Mouse (Mus musculus) heart, adult 9 months (tissue): ENCODE data around the gene Sertad2.

Experiments used
- DNase-seq, 2 experiments: peaks; one replicate each; pipeline ENCODE4 v3.0.0; 2022; ENCODE audit warnings: low spot score in 2 of 2

Sertad2 gene

DNA sequence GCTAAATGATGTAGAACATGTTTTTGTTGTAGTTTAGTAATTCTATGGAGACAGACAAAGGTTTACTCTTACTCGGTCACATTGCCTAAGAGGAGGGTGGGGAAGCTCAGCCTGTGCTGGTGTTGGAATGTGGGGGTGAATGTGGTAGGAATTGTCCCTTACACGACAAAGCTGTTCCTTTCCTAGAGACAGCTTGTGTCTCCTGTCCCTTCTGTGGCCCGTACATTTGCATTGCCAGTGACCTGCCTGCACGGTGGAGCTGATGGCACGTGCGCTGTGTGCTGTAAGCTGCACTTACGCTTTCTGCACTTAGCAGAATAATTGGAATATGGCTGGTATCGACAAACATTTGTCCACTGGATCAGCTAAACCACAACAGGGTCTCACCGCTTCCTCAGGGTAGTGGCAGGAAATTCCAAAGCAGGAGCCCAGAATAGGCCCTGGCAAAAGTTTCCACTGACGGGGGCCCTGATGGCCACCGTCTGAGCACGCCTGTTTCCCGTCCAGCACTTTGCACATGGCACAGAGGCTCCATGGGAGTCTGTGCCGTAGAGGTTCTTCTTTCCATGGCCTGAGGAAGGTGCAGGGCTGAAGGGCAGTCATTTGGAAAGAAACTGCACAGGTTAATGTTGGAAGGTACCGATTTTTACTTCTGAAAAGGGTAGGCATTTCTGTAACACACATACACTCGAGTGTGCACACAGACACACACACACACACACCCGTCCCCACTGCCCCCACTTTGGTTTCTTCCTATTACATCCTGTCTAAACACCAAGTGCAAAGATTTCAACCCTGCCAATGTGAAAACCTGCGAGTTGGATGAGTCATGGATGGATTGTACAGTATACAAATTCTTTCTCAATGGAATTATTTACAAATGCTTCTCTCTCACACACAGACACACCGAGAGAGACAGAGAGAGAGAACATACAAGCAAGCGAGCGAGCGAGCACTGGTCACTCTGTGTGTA is 51.5 kb downstream of the Sertad2 start:
- peak; percentile 18 to 61 for DNase-seq

DNA sequence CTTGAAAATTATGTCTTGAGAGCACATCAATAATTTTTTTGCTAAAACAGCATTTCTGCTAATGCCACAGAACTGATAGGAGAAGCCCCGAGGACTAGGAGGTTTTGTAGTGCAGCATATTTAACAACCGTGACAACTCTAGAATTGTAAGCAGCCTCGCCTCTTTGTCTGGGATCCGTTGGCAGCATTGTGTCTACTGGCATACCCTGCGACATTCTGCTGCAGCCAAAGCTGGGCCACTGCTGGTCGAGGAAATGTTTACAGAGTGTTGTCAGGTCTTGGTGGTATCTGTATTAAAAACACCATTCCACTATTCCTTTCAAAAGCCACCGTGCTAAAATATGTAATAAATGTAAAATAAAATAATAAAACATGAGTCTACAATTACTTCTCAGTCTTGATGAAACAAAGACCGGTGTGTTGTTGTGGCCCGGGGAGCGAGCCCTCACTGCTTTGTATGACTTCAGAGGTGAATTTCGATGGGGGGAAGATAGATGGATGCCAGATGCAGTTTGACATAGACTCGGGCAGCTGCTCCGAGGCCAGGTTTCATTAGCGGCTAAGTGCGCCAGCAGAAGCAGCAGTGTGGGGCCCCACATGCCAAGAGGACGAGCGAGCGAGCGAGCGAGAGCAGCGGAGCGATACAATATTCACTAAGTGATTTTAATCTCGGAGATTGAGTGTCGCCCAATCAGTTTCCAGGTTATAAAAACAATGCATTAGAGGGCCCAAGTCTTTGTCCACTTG is 60.2 kb downstream of the Sertad2 start:
- DNase-seq, result peak; percentile 6 to 13

- DNase-seq, result no peak
These were observed 61.1 kb downstream of the Sertad2 start for GRCm38 (mm10) chr11:20604119-20604518.

DNA sequence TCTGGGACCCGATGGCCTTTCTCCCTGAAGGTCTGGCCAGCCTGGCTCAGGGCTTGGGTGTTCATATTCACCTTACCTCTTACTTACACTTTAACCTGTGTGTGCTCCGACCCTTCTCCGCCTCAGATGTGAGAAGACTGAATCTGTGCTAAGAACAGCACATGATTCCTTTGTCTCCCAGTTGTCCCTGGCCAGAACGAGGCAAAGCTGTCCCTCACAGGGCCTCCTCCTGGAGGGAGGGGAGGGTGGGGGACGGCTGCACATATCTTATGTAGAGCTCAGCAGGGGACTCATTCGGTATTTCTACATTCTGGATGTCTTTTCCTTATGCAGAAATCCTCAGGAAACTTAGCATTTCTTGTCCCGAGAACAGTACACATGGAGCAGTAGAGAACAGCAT is 62.6 kb downstream of the Sertad2 start:
- no peak for DNase-seq

GRCm38 (mm10) chr11:20608442-20608841 is 65.4 kb downstream of the Sertad2 start:
- no peak for DNase-seq

- DNase-seq, result no peak
These were observed 70.2 kb downstream of the Sertad2 start for GRCm38 (mm10) chr11:20613223-20613622.

GRCm38 (mm10) chr11:20616103-20616502 is 73.0 kb downstream of the Sertad2 start:
- peak; percentile 22 to 35 for DNase-seq

DNA sequence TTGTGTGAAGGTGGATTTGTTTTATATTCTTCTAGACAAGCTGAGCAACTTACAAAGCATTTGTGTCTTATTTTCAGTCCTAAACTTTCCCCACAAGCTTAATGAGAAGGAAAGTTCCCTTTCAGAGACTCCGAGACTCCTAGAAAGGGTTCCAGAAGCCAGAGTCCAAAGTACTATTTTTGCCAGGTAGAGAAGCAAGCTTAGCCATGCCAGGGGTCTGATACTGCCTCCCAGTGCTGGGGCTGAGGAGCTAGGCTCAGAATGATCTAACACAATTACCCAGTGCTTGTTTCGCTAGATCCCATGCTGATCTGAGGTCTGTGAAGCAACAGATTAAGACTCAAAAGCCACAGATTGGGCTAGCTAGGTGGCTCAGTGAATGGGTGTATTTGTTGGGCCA is 84.1 kb downstream of the Sertad2 start:
- DNase-seq, result no peak

- no peak for DNase-seq
These were observed 85.2 kb downstream of the Sertad2 start for GRCm38 (mm10) chr11:20628216-20628615.

- no peak for DNase-seq
These were observed 86.6 kb downstream of the Sertad2 start for GRCm38 (mm10) chr11:20629700-20630099.

DNA sequence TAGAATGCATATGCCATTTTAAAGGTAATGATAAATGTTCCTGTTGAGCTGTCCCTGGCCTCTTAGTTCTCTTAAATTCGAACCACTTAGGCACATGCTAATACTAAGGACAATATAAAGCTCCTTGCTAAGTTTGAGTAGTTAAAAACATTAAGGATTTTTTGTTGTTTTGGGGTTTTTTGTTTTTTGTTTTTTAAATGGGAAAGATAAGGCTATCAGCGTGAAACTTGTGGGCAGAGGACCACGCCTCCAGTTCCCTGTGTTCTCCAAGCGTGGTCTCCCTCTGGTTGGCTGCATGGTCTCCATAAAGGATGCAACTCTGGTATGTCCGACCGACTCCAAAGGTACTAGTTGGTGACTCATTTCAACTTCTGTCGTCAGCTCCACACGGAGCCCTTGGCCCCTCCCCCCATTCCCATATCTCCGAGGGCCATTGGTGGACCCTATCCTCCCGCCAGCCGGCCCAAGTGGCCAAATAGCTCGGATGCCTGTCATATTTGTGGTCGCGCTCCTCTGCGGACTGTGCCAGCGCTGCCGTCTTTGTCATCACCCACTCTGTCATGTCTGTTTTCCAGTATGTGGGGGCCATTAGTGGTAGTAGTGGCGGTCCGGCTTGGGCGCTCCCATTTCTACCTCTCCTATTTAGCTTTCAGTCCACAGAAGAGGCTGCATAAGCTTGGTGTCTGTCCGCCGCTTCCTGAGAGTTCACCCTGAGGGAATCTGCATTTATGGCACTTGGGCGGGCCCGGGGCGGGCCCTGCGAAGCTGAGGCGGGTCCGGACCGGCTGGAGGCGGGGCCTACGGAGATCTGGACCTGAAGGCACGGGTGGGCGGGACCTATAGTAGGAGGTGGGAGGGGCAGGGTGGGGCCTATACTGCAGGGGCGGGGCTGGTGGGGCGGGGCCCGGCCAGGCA is 88.2 kb downstream of the Sertad2 start:
- DNase-seq, result peak; percentile 97 to 98

- no peak for DNase-seq
These were observed 89.0 kb downstream of the Sertad2 start for GRCm38 (mm10) chr11:20631941-20632618.

- peak in 1 of 2 experiments; percentile 54 for DNase-seq
These were observed 89.5 kb downstream of the Sertad2 start for GRCm38 (mm10) chr11:20632619-20632965.

- no peak for DNase-seq
These were observed 91.5 kb downstream of the Sertad2 start for GRCm38 (mm10) chr11:20634543-20634942.

GRCm38 (mm10) chr11:20635646-20636045 is 92.6 kb downstream of the Sertad2 start:
- no peak for DNase-seq

DNA sequence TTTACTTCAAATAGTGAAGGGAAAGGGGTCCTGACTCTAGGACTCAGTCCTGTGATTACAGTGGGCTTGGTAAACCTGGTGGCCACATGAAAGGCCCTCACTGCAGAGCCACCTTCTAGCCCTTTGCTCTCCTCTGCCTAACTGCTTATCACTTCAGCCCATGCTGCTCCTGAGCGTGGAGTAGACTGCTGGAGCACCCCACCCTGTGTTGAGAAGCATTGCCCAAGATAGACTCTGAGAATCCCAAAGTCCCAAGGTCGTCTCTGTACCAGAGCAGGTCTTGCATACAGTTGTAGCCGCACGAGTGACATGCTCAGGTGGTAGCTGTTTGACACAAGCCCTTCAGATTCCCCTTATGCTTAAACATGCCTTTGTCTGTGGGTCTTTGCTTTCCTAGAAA is 93.1 kb downstream of the Sertad2 start:
- no peak for DNase-seq

GRCm38 (mm10) chr11:20637060-20637459 is 94.0 kb downstream of the Sertad2 start:
- no peak for DNase-seq

- DNase-seq, result peak in 1 of 2 experiments; percentile 70
These were observed 95.8 kb downstream of the Sertad2 start for GRCm38 (mm10) chr11:20638841-20639240.

DNA sequence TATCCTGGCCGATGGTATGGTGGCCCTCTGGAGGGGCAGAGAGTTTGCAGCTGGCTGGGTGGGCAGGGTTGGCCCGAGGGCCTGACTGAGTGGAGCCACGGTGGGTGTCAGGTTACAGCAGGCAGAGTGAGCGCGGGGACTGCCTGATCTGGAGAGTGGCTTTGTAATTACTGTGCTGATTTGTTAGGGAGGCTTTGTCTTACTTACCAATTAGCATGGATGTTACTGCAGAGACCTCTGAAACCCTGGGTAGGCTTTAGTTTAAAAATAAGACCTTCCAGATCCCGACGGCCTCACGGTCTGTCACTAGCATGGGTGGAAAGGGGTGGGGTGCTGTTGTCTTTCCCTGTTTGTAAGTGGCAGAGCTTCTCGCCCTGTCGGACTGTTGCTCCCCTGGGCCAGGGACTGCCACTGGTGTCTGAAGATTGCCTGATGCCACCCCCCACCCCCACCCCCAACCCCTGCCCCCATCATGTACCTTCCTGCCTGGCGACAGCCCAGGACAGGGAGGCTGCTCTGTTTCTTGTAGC is 96.9 kb downstream of the Sertad2 start:
- DNase-seq, result peak; percentile 47 to 50

- no peak for DNase-seq
These were observed 99.3 kb downstream of the Sertad2 start for GRCm38 (mm10) chr11:20642321-20642720.

DNA sequence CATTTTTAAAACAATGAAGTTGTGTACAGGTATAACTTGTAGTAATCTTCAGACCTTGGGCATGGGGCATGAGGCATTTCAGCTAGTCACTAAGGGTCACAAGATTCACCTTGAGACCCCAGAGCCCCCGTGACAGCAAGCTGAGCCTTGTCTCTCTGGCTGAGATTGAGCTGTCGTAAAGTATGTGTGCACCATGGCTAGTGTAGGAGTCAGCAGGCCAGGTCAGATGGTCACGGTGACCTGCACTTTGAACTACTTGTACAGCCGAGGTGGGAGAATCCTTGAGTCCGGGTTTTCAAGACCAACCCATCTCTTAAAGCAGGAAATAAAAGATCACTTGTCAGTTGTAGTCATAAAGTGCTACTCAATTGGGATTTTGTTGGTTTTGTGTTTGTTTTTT is 100.1 kb downstream of the Sertad2 start:
- DNase-seq, result no peak
